Mouse (Mus musculus) limb, embryonic 12.5 days (tissue): ENCODE results near the gene Evx2. TPM values are rescaled to one million over a fixed set of nuclear protein-coding genes. Genes with fewer than 3 reads are reported as not detected.

Experiments
- ATAC-seq: fragments of 200-750 bp; cut with Nextera tagmentation; 2 replicates; pipeline ENCODE4 v1.8.0; 2017; ENCODE audit warnings: low read depth, moderate TSS enrichment; ENCODE audit not compliant: insufficient number of reproducible peaks, insufficient read depth, low FRiP score, low TSS enrichment
- H3K27ac ChIP-seq: fragments of 300-500 bp; sonication (generic); 2 replicates; pipeline ENCODE4 v1.5.1; 2016; ENCODE audit warnings: mild to moderate bottlenecking, moderate library complexity
- H3K27me3 ChIP-seq: fragments of 300-500 bp; sonication (generic); 2 replicates; pipeline ENCODE4 v1.6.1; 2016; ENCODE audit warnings: mild to moderate bottlenecking, moderate library complexity
- H3K36me3 ChIP-seq: fragments of 300-500 bp; sonication (generic); 2 replicates; pipeline ENCODE4 v1.6.1; 2016; ENCODE audit warnings: mild to moderate bottlenecking, moderate library complexity
- H3K4me1 ChIP-seq: fragments of 300-500 bp; sonication (generic); replicated peaks from 2 replicates; pipeline ENCODE4 v1.6.1; 2016
- H3K4me2 ChIP-seq: fragments of 300-500 bp; sonication (generic); 2 replicates; pipeline ENCODE4 v1.6.1; 2016; ENCODE audit warnings: mild to moderate bottlenecking, moderate library complexity
- H3K4me3 ChIP-seq: fragments of 300-500 bp; sonication (generic); replicated peaks from 2 replicates; pipeline ENCODE4 v1.5.1; 2016; ENCODE audit warnings: mild to moderate bottlenecking
- H3K9ac ChIP-seq: fragments of 300-500 bp; sonication (generic); replicated peaks from 2 replicates; pipeline ENCODE4 v1.6.1; 2016; ENCODE audit warnings: mild to moderate bottlenecking, moderate library complexity
- H3K9me3 ChIP-seq: fragments of 300-500 bp; sonication (generic); 2 replicates; pipeline ENCODE4 v1.6.1; 2016; ENCODE audit warnings: mild to moderate bottlenecking, moderate library complexity
- WGBS: fragments of 180-500 bp; shearing (Covaris S2); methylation state at CpG from one replicate; pipeline ENCODE4 v1.1.7; 2016; 5-methylcytosine and 5-hydroxymethylcytosine counted together
- polyA plus RNA-seq: library from polyadenylated mRNA; unstranded; fragments of >200 nt; fragmentation: Nextera tagmentation; extraction: Ambion mirVana; gene quantifications from 2 replicates; pipeline ENCODE4 v1.2.1, GENCODE M21; 2016

Evx2 gene
- polyA plus RNA-seq, 1 experiment from 2014 or later: 8.3 TPM

- under 1% methylated on average over 30 of the region's 30 CpGs for WGBS
- peak overlapping the region; percentile 90 for H3K27ac ChIP-seq
- no peaks in the 10 kb centered on the region for H3K9me3 ChIP-seq
- H3K4me2 ChIP-seq: peak overlapping the region; percentile 70
- peak overlapping the region; percentile 93 for H3K9ac ChIP-seq
- H3K27me3 ChIP-seq: peaks cover 72% of the 10 kb centered on the region
- peaks cover 27% of the 10 kb centered on the region for H3K4me1 ChIP-seq
- peak overlapping the region; percentile 57 for H3K4me3 ChIP-seq
- no peak for ATAC-seq
- H3K36me3 ChIP-seq: 0 out of 2 replicates have a peak, but pooled peaks cover 8% of the 10 kb centered on the region
Observed at GRCm38 (mm10) chr2:74660421-74661375, 1.3 kb upstream of the Evx2 start.

- Histone ChIP-seq H3K4me2 (peak overlapping the region; percentile 70), H3K4me1 (peaks cover 34% of the 10 kb centered on the region), H3K4me3 (peak overlapping the region; percentile 57), H3K36me3 (0 out of 2 replicates have a peak, but pooled peaks cover 8% of the 10 kb centered on the region), H3K9ac (peak overlapping the region; percentile 93), H3K27me3 (peaks cover 76% of the 10 kb centered on the region), H3K9me3 (no peaks in the 10 kb centered on the region), H3K27ac (peak overlapping the region; percentile 90)
- WGBS: under 1% methylated on average over 47 of the region's 47 CpGs
- no peak for ATAC-seq
Observed at GRCm38 (mm10) chr2:74658667-74659371, 538 bp downstream of the Evx2 start.

- peak overlapping the region; percentile 93 for H3K9ac ChIP-seq
Observed at GRCm38 (mm10) chr2:74658024-74658666, 1.2 kb downstream of the Evx2 start.

GRCm38 (mm10) chr2:74657251-74658023 is 1.9 kb downstream of the Evx2 start:
- ATAC-seq: no peak
- Histone ChIP-seq H3K9me3 (no peaks in the 10 kb centered on the region), H3K4me1 (peaks cover 30% of the 10 kb centered on the region), H3K4me2 (peak overlapping the region; percentile 70), H3K27ac (peak overlapping the region; percentile 90), H3K9ac (peak overlapping the region; percentile 93), H3K27me3 (peaks cover 70% of the 10 kb centered on the region), H3K36me3 (0 out of 2 replicates have a peak, but pooled peaks cover 8% of the 10 kb centered on the region), H3K4me3 (peak overlapping the region; percentile 57)
- WGBS: 2% methylated on average over 62 of the region's 62 CpGs

More at GRCm38 (mm10) chr2:74658024-74658666, 1.2 kb downstream of the Evx2 start:
- 0 out of 2 replicates have a peak, but pooled peaks cover 8% of the 10 kb centered on the region for H3K36me3 ChIP-seq
- H3K27ac ChIP-seq: peak overlapping the region; percentile 90
- no peaks in the 10 kb centered on the region for H3K9me3 ChIP-seq
- H3K27me3 ChIP-seq: peaks cover 72% of the 10 kb centered on the region
- ATAC-seq: no peak
- H3K4me2 ChIP-seq: peak overlapping the region; percentile 70
- 2% methylated on average over 15 of the region's 15 CpGs for WGBS
- H3K4me1 ChIP-seq: peaks cover 31% of the 10 kb centered on the region
- peak overlapping the region; percentile 57 for H3K4me3 ChIP-seq

GRCm38 (mm10) chr2:74656632-74657021 is 2.7 kb downstream of the Evx2 start:
- ATAC-seq: no peak
- WGBS: 0% methylated on average over 4 of the region's 4 CpGs
- Histone ChIP-seq H3K4me2 (peak overlapping the region; percentile 70), H3K4me3 (peak overlapping the region; percentile 57), H3K9ac (peak overlapping the region; percentile 93), H3K9me3 (no peaks in the 10 kb centered on the region), H3K36me3 (0 out of 2 replicates have a peak, but pooled peaks cover 8% of the 10 kb centered on the region), H3K27me3 (peaks cover 70% of the 10 kb centered on the region), H3K4me1 (peaks cover 26% of the 10 kb centered on the region), H3K27ac (peak overlapping the region; percentile 92)

GRCm38 (mm10) chr2:74655821-74656631 is 3.3 kb downstream of the Evx2 start:
- ATAC-seq: 0 out of 2 replicates have a peak, but pooled peaks have one; percentile 38
- Histone ChIP-seq H3K9ac (peak overlapping the region; percentile 93), H3K27me3 (peaks cover 67% of the 10 kb centered on the region), H3K4me3 (peak overlapping the region; percentile 57), H3K27ac (peak overlapping the region; percentile 92), H3K36me3 (0 out of 2 replicates have a peak, but pooled peaks cover 8% of the 10 kb centered on the region), H3K9me3 (no peaks in the 10 kb centered on the region), H3K4me1 (peaks cover 27% of the 10 kb centered on the region), H3K4me2 (peak overlapping the region; percentile 70)
- WGBS: under 1% methylated on average over 64 of the region's 69 CpGs

GRCm38 (mm10) chr2:74655420-74655781 is 4.0 kb downstream of the Evx2 start:
- Histone ChIP-seq H3K4me1 (peaks cover 28% of the 10 kb centered on the region), H3K9ac (peak overlapping the region; percentile 93), H3K4me3 (peak overlapping the region; percentile 57), H3K4me2 (peak overlapping the region; percentile 70), H3K9me3 (no peaks in the 10 kb centered on the region), H3K36me3 (0 out of 2 replicates have a peak, but pooled peaks cover 8% of the 10 kb centered on the region), H3K27ac (peak overlapping the region; percentile 92), H3K27me3 (peaks cover 65% of the 10 kb centered on the region)
- no peak for ATAC-seq
- WGBS: under 1% methylated on average over 33 of the region's 47 CpGs

GRCm38 (mm10) chr2:74654743-74655419 is 4.5 kb downstream of the Evx2 start:
- Histone ChIP-seq H3K4me1 (peaks cover 33% of the 10 kb centered on the region), H3K36me3 (0 out of 2 replicates have a peak, but pooled peaks cover 8% of the 10 kb centered on the region), H3K9ac (peak overlapping the region; percentile 93), H3K4me2 (peak overlapping the region; percentile 70), H3K27ac (peak overlapping the region; percentile 92), H3K9me3 (no peaks in the 10 kb centered on the region), H3K27me3 (peaks cover 68% of the 10 kb centered on the region), H3K4me3 (peak overlapping the region; percentile 57)
- 5% methylated on average over 20 of the region's 20 CpGs for WGBS
- no peak for ATAC-seq

GRCm38 (mm10) chr2:74653781-74654535 is 5.4 kb downstream of the Evx2 start:
- Histone ChIP-seq H3K9me3 (no peaks in the 10 kb centered on the region), H3K4me3 (peak overlapping the region; percentile 57), H3K9ac (peak overlapping the region; percentile 93), H3K27me3 (peaks cover 72% of the 10 kb centered on the region), H3K4me1 (peaks cover 40% of the 10 kb centered on the region), H3K27ac (peak overlapping the region; percentile 92), H3K36me3 (0 out of 2 replicates have a peak, but pooled peaks cover 8% of the 10 kb centered on the region), H3K4me2 (peak overlapping the region; percentile 70)
- ATAC-seq: no peak
- 11% methylated on average over 17 of the region's 17 CpGs for WGBS
